Mouse (Mus musculus) lung, postnatal 0 days (tissue): Measurements from ENCODE around the gene Fcna.

Source experiments
- CTCF ChIP-seq: IDR thresholded peaks from 2 replicates; pipeline ENCODE4 v1.5.1; 2016; ENCODE audit warnings: antibody characterized with exemption, mild to moderate bottlenecking
- EP300 ChIP-seq: IDR thresholded peaks from 2 replicates; pipeline ENCODE4 v1.6.1; 2016; ENCODE audit warnings: antibody characterized with exemption, mild to moderate bottlenecking, control low read depth

GRCm38 (mm10) chr2:25582466-25583119 lies 45.2 kb downstream of the Fcna start:
- TF ChIP-seq CTCF (no peak), EP300 (no peak)
